8 mouse cellular contexts compared by ENCODE assay signal in the genomic region with DNA sequence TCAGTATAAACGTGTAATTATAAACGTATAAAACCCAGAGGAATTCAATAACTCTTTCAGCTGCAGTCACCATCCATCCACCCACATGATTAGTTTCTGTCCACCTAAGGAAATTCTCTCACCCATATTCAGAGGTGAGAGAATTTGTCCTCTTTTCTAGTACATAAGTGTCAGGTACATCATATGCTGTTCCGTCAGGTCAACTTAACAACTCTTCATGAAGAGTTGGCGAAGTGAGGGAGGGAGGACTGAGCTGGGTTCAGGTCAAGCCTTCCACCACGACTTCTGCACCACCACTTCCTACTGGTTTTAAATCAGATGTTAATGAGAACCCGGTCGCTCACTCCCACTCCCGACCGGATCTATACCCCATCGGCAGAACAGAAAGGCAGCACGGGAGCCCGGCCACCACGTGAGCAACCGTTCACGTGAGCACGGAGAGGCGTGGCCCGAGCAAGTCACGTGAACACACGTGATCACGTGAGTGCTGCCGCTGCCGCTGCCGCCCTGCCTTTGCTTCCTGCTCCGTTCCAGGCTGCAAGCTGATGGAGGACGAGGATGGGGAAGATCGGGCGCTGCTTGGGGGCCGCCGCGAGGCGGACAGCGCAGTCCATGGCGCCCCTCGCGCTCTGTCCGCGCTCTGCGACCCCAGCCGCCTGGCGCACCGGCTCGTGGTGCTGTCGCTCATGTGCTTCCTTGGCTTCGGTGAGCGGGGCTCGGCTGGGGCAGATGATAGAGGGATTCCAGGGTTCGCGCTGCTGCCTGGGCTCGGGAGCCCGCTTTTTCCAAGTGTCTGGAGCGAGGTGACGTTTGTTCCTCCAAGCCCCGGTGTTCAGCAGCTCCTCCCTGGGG. TPM values are rescaled to one million over a fixed set of nuclear protein-coding genes. Genes with fewer than 3 reads are reported as not detected.
DNase-seq lines count a peak whose midpoint lies in the region; ATAC-seq and TF ChIP-seq lines count a peak whose summit lies in the region.

A gene (plus strand): TSS at position 469 of the 852 bp plus-strand sequence.

- TF ChIP-seq POLR2A in heart, adult 2 months (IDR thresholded peaks at IDR 0.05; ENCODE audit: insufficient read depth, low read depth, low read length) = peak; percentile 71
- peak; percentile 48; the same call in 1 of the 2 replicates for TF ChIP-seq POLR2A in limb, embryonic 14.5 days (IDR thresholded peaks at IDR 0.05; ENCODE audit: borderline replicate concordance, extremely low read depth, insufficient read depth, insufficient read length)

- H3K4me1 ChIP-seq in embryonic facial prominence, embryonic 14.5 days (ENCODE audit: control insufficient read depth, insufficient read depth, low read length) = peaks cover 9% of the 10 kb centered on the region
- no peaks in the 10 kb centered on the region for H3K4me1 ChIP-seq in heart, adult 2 months (ENCODE audit: control insufficient read depth, insufficient read depth, low read length)
- H3K4me1 ChIP-seq in limb, embryonic 14.5 days (ENCODE audit: control insufficient read depth, insufficient read depth, low read length) = peaks cover 3% of the 10 kb centered on the region; the same call in 1 of the 2 replicates
- H3K4me1 ChIP-seq in midbrain, postnatal 0 days (ENCODE audit: insufficient read depth, low read length) = 0 out of 2 replicates have a peak, but pooled peaks cover 3% of the 10 kb centered on the region

- H3K4me3 ChIP-seq in embryonic facial prominence, embryonic 14.5 days (ENCODE audit: low read depth, low read length) = peak within 1 kb of the TSS; percentile 73
- H3K4me3 ChIP-seq in heart, adult 2 months = peak within 1 kb of the TSS; percentile 98
- peak within 1 kb of the TSS; percentile 81 for H3K4me3 ChIP-seq in limb, embryonic 14.5 days (replicated peaks; ENCODE audit: low read length)
- peak within 1 kb of the TSS; percentile 87 for H3K4me3 ChIP-seq in midbrain, postnatal 0 days (ENCODE audit: low read depth, low read length)

- no peaks in the 10 kb centered on the region for H3K9me3 ChIP-seq in embryonic facial prominence, embryonic 14.5 days (ENCODE audit: control insufficient read depth, low read length)
- no peaks in the 10 kb centered on the region for H3K9me3 ChIP-seq in limb, embryonic 14.5 days (ENCODE audit: control insufficient read depth, low read length)
- no peaks in the 10 kb centered on the region for H3K9me3 ChIP-seq in midbrain, postnatal 0 days (ENCODE audit: low read length)

- peak; percentile 89 for ATAC-seq in embryonic facial prominence, embryonic 14.5 days (ENCODE audit: low read depth)
- peak; percentile 95 for ATAC-seq in limb, embryonic 14.5 days (ENCODE audit: low FRiP score, low read depth)
- ATAC-seq in midbrain, postnatal 0 days (ENCODE audit: low FRiP score) = peak; percentile 93

- peaks cover 13% of the 10 kb centered on the region for H3K36me3 ChIP-seq in embryonic facial prominence, embryonic 14.5 days (ENCODE audit: control insufficient read depth, insufficient read depth, low read length)
- H3K36me3 ChIP-seq in heart, adult 2 months (ENCODE audit: control insufficient read depth, insufficient read depth, low read length) = no peaks in the 10 kb centered on the region
- peaks cover 8% of the 10 kb centered on the region for H3K36me3 ChIP-seq in limb, embryonic 14.5 days (ENCODE audit: control insufficient read depth, insufficient read depth, low read length)
- H3K36me3 ChIP-seq in midbrain, postnatal 0 days (ENCODE audit: insufficient read depth, low read length) = peaks cover 8% of the 10 kb centered on the region; the same call in 1 of the 2 replicates

- DNase-seq in 3T3-L1 (ENCODE audit: low read depth, low spot score) = peak; percentile 89
- peak; percentile 59 to 65 for DNase-seq in adrenal gland, postnatal 4 days (ENCODE audit: low spot score in 2 of 2)
- DNase-seq in embryonic facial prominence, embryonic 14.5 days (ENCODE audit: low spot score) = peak; percentile 98
- DNase-seq in heart, adult 2 months = peak; percentile 87 to 89
- DNase-seq in kidney, adult 8-10 months = peak; percentile 84 to 88
- peak; percentile 90 for DNase-seq in limb, embryonic 14.5 days (ENCODE audit: low spot score)
- DNase-seq in midbrain, postnatal 0 days (ENCODE audit: low spot score) = peak; percentile 97
- DNase-seq in spleen, postnatal 14 days (ENCODE audit: low spot score in 2 of 2) = peak; percentile 66 to 77

- intact Hi-C loops in heart, adult 2 months (cut with DNase I) = loop anchor here (5.0 kb wide), 2 partner anchors 125 to 210 kb away; a partner anchor contains a TSS

- H3K27ac ChIP-seq in embryonic facial prominence, embryonic 14.5 days (replicated peaks; ENCODE audit: low read depth, low read length) = peak within 1 kb of the TSS; percentile 39; the same call in 1 of the 2 replicates
- peak within 1 kb of the TSS; percentile 75 for H3K27ac ChIP-seq in heart, adult 2 months
- H3K27ac ChIP-seq in limb, embryonic 14.5 days (replicated peaks; ENCODE audit: low read depth, low read length) = no peak within 1 kb of the TSS
- H3K27ac ChIP-seq in midbrain, postnatal 0 days (ENCODE audit: low read depth, low read length) = peak within 1 kb of the TSS; percentile 57; the same call in 1 of the 2 replicates

- H3K79me2 ChIP-seq in heart, adult 2 months (replicated peaks; ENCODE audit: control insufficient read depth, insufficient read depth, low read length) = no peaks in the 10 kb centered on the region

- H3K9ac ChIP-seq in embryonic facial prominence, embryonic 14.5 days (ENCODE audit: low read depth, low read length) = peak within 1 kb of the TSS; percentile 70
- peak within 1 kb of the TSS; percentile 69 for H3K9ac ChIP-seq in heart, adult 2 months (ENCODE audit: low read depth, low read length)
- H3K9ac ChIP-seq in limb, embryonic 14.5 days (ENCODE audit: low read depth, low read length, severe bottlenecking) = peak within 1 kb of the TSS; percentile 71
- peak within 1 kb of the TSS; percentile 69 for H3K9ac ChIP-seq in midbrain, postnatal 0 days (replicated peaks; ENCODE audit: low read length, poor library complexity, severe bottlenecking)

- 6% methylated on average over 39 of the region's 54 CpGs for WGBS in embryonic facial prominence, embryonic 14.5 days
- 4% methylated on average over 54 of the region's 54 CpGs for WGBS in heart, adult 2 months
- 5% methylated on average over 41 of the region's 54 CpGs for WGBS in limb, embryonic 14.5 days
- 4% methylated on average over 54 of the region's 54 CpGs for WGBS in midbrain, postnatal 0 days

- no peaks in the 10 kb centered on the region for H3K27me3 ChIP-seq in embryonic facial prominence, embryonic 14.5 days (replicated peaks; ENCODE audit: control insufficient read depth, insufficient read depth, low read length)
- no peaks in the 10 kb centered on the region for H3K27me3 ChIP-seq in heart, adult 2 months (ENCODE audit: control insufficient read depth, insufficient read depth, low read length)
- H3K27me3 ChIP-seq in limb, embryonic 14.5 days (ENCODE audit: control insufficient read depth, insufficient read depth, low read length) = no peaks in the 10 kb centered on the region; the same call in 1 of the 2 replicates
- no peaks in the 10 kb centered on the region for H3K27me3 ChIP-seq in midbrain, postnatal 0 days (ENCODE audit: insufficient read depth, low read length)

- 0 out of 2 replicates have a peak, but pooled peaks have one; percentile 7 for TF ChIP-seq CTCF in heart, adult 2 months (IDR thresholded peaks at IDR 0.05)
- peak; percentile 24 for TF ChIP-seq CTCF in midbrain, postnatal 0 days (IDR thresholded peaks at IDR 0.05)

- peak within 1 kb of the TSS; percentile 94 for H3K4me2 ChIP-seq in embryonic facial prominence, embryonic 14.5 days (ENCODE audit: low read depth, low read length)
- H3K4me2 ChIP-seq in limb, embryonic 14.5 days (replicated peaks; ENCODE audit: low read depth, low read length, severe bottlenecking) = peak within 1 kb of the TSS; percentile 92
- peak within 1 kb of the TSS; percentile 93 for H3K4me2 ChIP-seq in midbrain, postnatal 0 days (ENCODE audit: low read depth, low read length, poor library complexity, severe bottlenecking)

- TF ChIP-seq EP300 in heart, adult 2 months (IDR thresholded peaks at IDR 0.05; ENCODE audit: insufficient read depth, low read depth, low read length) = peak; percentile 77

RNA-seq across cellular contexts. Expression of the gene that starts here (rescaled TPM):
- total RNA-seq in adrenal gland, postnatal 4 days (2021) = 10 to 100 TPM; 71.4 to 80.2 TPM
- polyA plus RNA-seq in embryonic facial prominence, embryonic 14.5 days (2014; fragmentation: Nextera tagmentation; extraction: Ambion mirVana) = 60.9 and 64.3 TPM in 2 replicates
- 10 to 100 TPM; 24.4 to 28.5 TPM for total RNA-seq in heart, adult 2 months (2021)
- 15.3 and 19.5 TPM in 2 replicates for polyA plus RNA-seq in heart, adult 2 months (2012; rRNA removed)
- 36.9 and 40.4 TPM in 2 replicates for polyA plus RNA-seq in limb, embryonic 14.5 days (2012; rRNA removed)
- 61.8 and 62.2 TPM in 2 replicates for polyA plus RNA-seq in limb, embryonic 14.5 days (2014; fragmentation: Nextera tagmentation; extraction: Ambion mirVana)
- 24.7 and 26.0 TPM in 2 replicates for total RNA-seq in midbrain, postnatal 0 days (2014; rRNA removed)
- polyA plus RNA-seq in midbrain, postnatal 0 days (2015; fragmentation: Nextera tagmentation; extraction: Ambion mirVana) = 25.8 and 27.7 TPM in 2 replicates
